ENCODE assay signal across 12 mouse cellular contexts in the genomic region with DNA sequence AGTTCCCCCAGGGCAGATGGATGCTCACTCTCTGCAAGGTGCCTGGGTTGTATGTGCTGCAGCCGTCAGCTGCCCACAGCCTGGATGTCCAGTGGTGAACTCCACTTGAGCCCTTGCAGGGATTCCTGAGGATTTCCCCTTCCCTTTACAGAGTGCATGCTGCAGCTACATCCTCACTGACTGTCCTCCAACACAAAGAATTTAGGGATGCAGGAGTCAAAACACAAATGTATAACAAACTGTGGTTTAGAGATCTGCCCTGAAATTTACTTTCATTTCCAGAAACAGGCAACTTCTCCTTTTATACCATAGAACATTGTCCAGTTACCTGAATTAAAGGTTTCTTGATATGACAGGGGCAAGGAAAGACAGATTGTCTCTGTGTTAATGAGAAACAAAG. TPM values are rescaled to one million over a fixed set of nuclear protein-coding genes. Genes with fewer than 3 reads are reported as not detected.
A peak's percentile ranks its signal among the peaks of the same experiment; 100 is the strongest.
ATAC-seq lines count a peak whose summit lies in the region.
"Had no signal": no experiment of that assay in that cellular context is flagged by ENCODE, and none has a peak within 500 bp of the region (broad histone marks: within the 10 kb centered on the region; RNA-seq: fewer than 3 reads in every experiment).

No protein-coding gene starts in this region.

- peak; percentile 56 for ATAC-seq in common myeloid progenitor, adult 5-6 weeks (replicated peaks; ENCODE audit: low read depth, poor library complexity, severe bottlenecking)
- ATAC-seq in granulocyte monocyte progenitor cell, adult 5-6 weeks (replicated peaks; ENCODE audit: poor library complexity, severe bottlenecking), result peak; percentile 69
- ATAC-seq in megakaryocyte, adult 5-6 weeks (ENCODE audit: poor library complexity, severe bottlenecking), result peak; percentile 47
- ATAC-seq in megakaryocyte progenitor cell, adult 5-6 weeks (replicated peaks; ENCODE audit: poor library complexity), result peak; percentile 46; the same call in 1 of the 2 replicates

RNA-seq across cellular contexts. Expression of gene Hsd3b5, which starts 13.3 kb away (rescaled TPM):
- total RNA-seq in common myeloid progenitor, adult 5-6 weeks (2017), result not detected in 2 replicates
- not detected in 2 replicates for total RNA-seq in granulocyte monocyte progenitor cell, adult 5-6 weeks (2014; fragmentation: Nextera tagmentation)
- total RNA-seq in granulocyte monocyte progenitor cell, adult 5-6 weeks (2017), result not detected in 2 replicates
- not detected in 2 replicates for total RNA-seq in megakaryocyte, adult 5-6 weeks (2015)
- total RNA-seq in megakaryocyte, adult 5-6 weeks (2017), result not detected in 2 replicates
- total RNA-seq in megakaryocyte progenitor cell, adult 5-6 weeks (2015), result not detected in 2 replicates
- not detected in 2 replicates for total RNA-seq in megakaryocyte progenitor cell, adult 5-6 weeks (2017)
- total RNA-seq: adrenal gland, adult 18-20 months; adrenal gland, adult 2 months; adrenal gland, adult 8-10 months; adrenal gland, postnatal 25 days; adrenal gland, postnatal 36 days; CH12.LX; ES-E14; MEL had no signal

RNA-seq across cellular contexts. Expression of gene Gm10681, which starts 28.2 kb away (rescaled TPM):
- not detected in 2 replicates for total RNA-seq in common myeloid progenitor, adult 5-6 weeks (2017)
- not detected in 2 replicates for total RNA-seq in granulocyte monocyte progenitor cell, adult 5-6 weeks (2014; fragmentation: Nextera tagmentation)
- total RNA-seq in granulocyte monocyte progenitor cell, adult 5-6 weeks (2017), result not detected in 2 replicates
- total RNA-seq in megakaryocyte, adult 5-6 weeks (2015), result not detected in 2 replicates
- total RNA-seq in megakaryocyte, adult 5-6 weeks (2017), result not detected in 2 replicates
- total RNA-seq in megakaryocyte progenitor cell, adult 5-6 weeks (2015), result not detected in 2 replicates
- total RNA-seq in megakaryocyte progenitor cell, adult 5-6 weeks (2017), result not detected in 2 replicates
- total RNA-seq: adrenal gland, adult 18-20 months; adrenal gland, adult 2 months; adrenal gland, adult 8-10 months; adrenal gland, postnatal 25 days; adrenal gland, postnatal 36 days; CH12.LX; ES-E14; MEL had no signal

Comparison
In these comparisons a context has a peak if more than half of its experiments do, and no peak if none do; other contexts are left out.
1. Peak in every context shown above with its lines: ATAC-seq.